Mouse (Mus musculus): ENCODE results near the gene Ankk1.

- TF ChIP-seq MYOD1 (IDR thresholded peaks at IDR 0.05; ENCODE audit: control insufficient read depth, insufficient read length, low read depth) (no peak), CTCF (IDR thresholded peaks at IDR 0.05; ENCODE audit: control insufficient read depth, insufficient read depth, insufficient read length) (no peak)
Observed at GRCm38 (mm10) chr9:49384041-49384440, 42.8 kb downstream of the Ankk1 start.

Measured in C2C12 (cell line).